Mouse (Mus musculus) CH12.LX (cell line): ENCODE results near the gene Gm43064. TPM values are rescaled to one million over a fixed set of nuclear protein-coding genes. Genes with fewer than 3 reads are reported as not detected.

Source experiments
- DNase-seq: peaks from one replicate; pipeline ENCODE4 v3.0.0-alpha.2; 2013; ENCODE audit errors: extremely low read depth
- H3K27ac ChIP-seq: 2 replicates; pipeline ENCODE4 v1.5.1; 2012; ENCODE audit warnings: low read depth, mild to moderate bottlenecking, control low read depth, moderate library complexity; ENCODE audit not compliant: insufficient read depth
- H3K27me3 ChIP-seq: replicated peaks from 2 replicates; pipeline ENCODE3; 2012; ENCODE audit warnings: inconsistent platforms
- H3K36me3 ChIP-seq, 2 experiments: replicated peaks in 1 of 2; 2 replicates each; pipeline versions ENCODE3 to v1.6.1; 2012; ENCODE audit warnings: inconsistent platforms in 1 of 2, low read length in 1 of 2, mild to moderate bottlenecking in 1 of 2, mixed read lengths in 1 of 2, moderate library complexity in 1 of 2; ENCODE audit not compliant: control insufficient read depth in 1 of 2, insufficient read depth in 1 of 2
- H3K4me1 ChIP-seq, 2 experiments: 2 replicates each; pipeline ENCODE4 v1.6.1; 2012; ENCODE audit warnings: inconsistent platforms in 1 of 2, moderate library complexity in 1 of 2; ENCODE audit not compliant: insufficient read depth in 2 of 2, control insufficient read depth in 1 of 2
- H3K4me2 ChIP-seq: 2 replicates; pipeline ENCODE4 v1.6.1; 2012; ENCODE audit warnings: low read depth, mild to moderate bottlenecking, control low read depth; ENCODE audit not compliant: poor library complexity, insufficient read depth, severe bottlenecking
- H3K4me3 ChIP-seq, 3 experiments: fragments of 150-350 bp in 1 of 3; sonication (generic) in 1 of 3; replicated peaks in 1 of 3; 2 replicates each; pipeline versions ENCODE3 to v1.5.1; 2011 to 2012; ENCODE audit warnings: low read depth in 2 of 3, low read length in 2 of 3, mild to moderate bottlenecking in 2 of 3, moderate library complexity in 2 of 3, control low read depth in 1 of 3, improper control_type of control experiment in 1 of 3, inconsistent platforms in 1 of 3, mixed read lengths in 1 of 3; ENCODE audit not compliant: poor library complexity in 1 of 3
- H3K79me2 ChIP-seq: replicated peaks from 2 replicates; pipeline ENCODE4 v1.6.1; 2012; ENCODE audit warnings: mild to moderate bottlenecking, moderate library complexity; ENCODE audit not compliant: control insufficient read depth, poor library complexity, insufficient read depth, severe bottlenecking; ENCODE audit errors: extremely low read depth
- H3K9ac ChIP-seq: 2 replicates; pipeline ENCODE4 v1.6.1; 2012; ENCODE audit warnings: low read depth, mild to moderate bottlenecking, control low read depth, moderate library complexity; ENCODE audit not compliant: insufficient read depth
- H3K9me3 ChIP-seq: replicated peaks from 2 replicates; pipeline ENCODE3; 2012; ENCODE audit warnings: low read length, inconsistent platforms, mixed read lengths
- CTCF ChIP-seq, 2 experiments: IDR thresholded peaks in 1 of 2; conservative IDR thresholded peaks in 1 of 2; 2 replicates each; pipeline ENCODE4 v1.5.1; 2011 to 2012; ENCODE audit warnings: low read depth in 2 of 2, low read length in 2 of 2, improper control_type of control experiment in 1 of 2, inconsistent platforms in 1 of 2, mild to moderate bottlenecking in 1 of 2, moderate library complexity in 1 of 2
- IRF4 ChIP-seq: IDR thresholded peaks from 2 replicates; pipeline ENCODE4 v1.6.1; 2014; ENCODE audit warnings: low read depth, mild to moderate bottlenecking, inconsistent platforms, low read length, improper control_type of control experiment
- JUN ChIP-seq: IDR thresholded peaks from 2 replicates; pipeline ENCODE4 v1.6.1; 2011; ENCODE audit warnings: low read depth, mild to moderate bottlenecking, low read length, improper control_type of control experiment, moderate library complexity; ENCODE audit not compliant: insufficient read depth
- JUND ChIP-seq: conservative IDR thresholded peaks from 2 replicates; pipeline ENCODE4 v1.6.1; 2011; ENCODE audit warnings: low read depth, low read length, improper control_type of control experiment
- KAT2A ChIP-seq: IDR thresholded peaks from 2 replicates; pipeline ENCODE4 v1.6.1; 2012; ENCODE audit warnings: low read length, improper control_type of control experiment, inconsistent platforms; ENCODE audit not compliant: insufficient replicate concordance
- MEF2A ChIP-seq: IDR thresholded peaks from 2 replicates; pipeline ENCODE4 v1.6.1; 2014; ENCODE audit warnings: low read depth, mild to moderate bottlenecking, inconsistent platforms, low read length, improper control_type of control experiment, borderline replicate concordance
- NELFE ChIP-seq: IDR thresholded peaks from 2 replicates; pipeline ENCODE4 v1.6.1; 2011; ENCODE audit warnings: low read depth, low read length, improper control_type of control experiment
- PAX5 ChIP-seq: IDR thresholded peaks from 2 replicates; pipeline ENCODE4 v1.6.1; 2012; ENCODE audit warnings: low read length, inconsistent platforms, mixed read lengths
- RAD21 ChIP-seq: IDR thresholded peaks from 2 replicates; pipeline ENCODE4 v1.6.1; 2011; ENCODE audit warnings: low read depth, mild to moderate bottlenecking, low read length, improper control_type of control experiment, moderate library complexity
- RCOR1 ChIP-seq: conservative IDR thresholded peaks from 2 replicates; pipeline ENCODE4 v1.6.1; 2012; ENCODE audit warnings: low read depth, mild to moderate bottlenecking, inconsistent platforms, low read length, improper control_type of control experiment
- SMC3 ChIP-seq: IDR thresholded peaks from 2 replicates; pipeline ENCODE4 v1.6.1; 2011; ENCODE audit warnings: low read depth, low read length, improper control_type of control experiment
- TCF12 ChIP-seq: IDR thresholded peaks from 2 replicates; pipeline ENCODE4 v1.6.1; 2014; ENCODE audit warnings: low read depth, mild to moderate bottlenecking, inconsistent platforms, low read length, improper control_type of control experiment
- ZC3H11A ChIP-seq: IDR thresholded peaks from 2 replicates; pipeline ENCODE4 v1.6.1; 2012; ENCODE audit warnings: low read depth, mild to moderate bottlenecking, inconsistent platforms, low read length, improper control_type of control experiment
- dilution Hi-C: fragments of 300-500 bp; cut with MboI; formaldehyde crosslinking; loops from 2 replicates; pipeline ENCODE4 v1.14.3; 2020; ENCODE audit warnings: low sequenced_read_pairs; ENCODE audit not compliant: extremely low pct_unique_long_range_greater_than_20kb, extremely low pct_ligation_motif_present
- in situ Hi-C: fragments of 300-500 bp; cut with MboI; formaldehyde crosslinking; loops from 3 replicates; pipeline ENCODE4 v1.14.3; 2019; ENCODE audit warnings: low sequenced_read_pairs, low pct_ligation_motif_present, low pct_unique_long_range_greater_than_20kb, mixed read lengths
- polyA plus RNA-seq: library from polyadenylated mRNA; unstranded; fragments of >175 nt; gene quantifications from 2 replicates; pipeline ENCODE4 v1.2.1, GENCODE M21; 2012; ENCODE audit warnings: low read depth; ENCODE audit not compliant: insufficient read length
- total RNA-seq, 2 experiments: library from RNA; depleted of rRNA; stranded (reverse); fragments of 300-350 nt in 1 of 2; fragments of >200 nt in 1 of 2; gene quantifications; 2 replicates each; pipeline ENCODE4 v1.2.3; 2012 to 2014

Gene Gm43064
- total and polyA plus RNA-seq, 3 experiments: 0.91 to 3.1 TPM; not detected in 1

DNA sequence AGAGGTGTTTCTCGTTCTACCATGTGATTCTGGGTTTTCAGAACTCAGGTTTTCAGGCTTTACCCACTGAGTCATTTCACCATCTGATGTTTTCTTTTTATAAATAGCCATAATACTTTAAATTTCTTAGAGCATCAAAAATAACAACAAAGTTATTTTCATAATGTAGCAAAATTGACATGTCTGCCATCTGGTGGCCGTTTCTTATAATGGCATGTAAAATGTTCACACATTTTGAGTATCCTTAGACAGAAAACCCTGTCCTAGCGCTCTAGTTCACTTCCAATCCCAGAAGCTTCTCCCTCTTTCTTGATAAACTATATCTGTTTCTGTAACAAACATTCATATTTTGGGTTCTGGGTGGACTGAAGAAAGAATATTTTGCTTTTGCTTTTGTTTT is 78.2 kb downstream of the Gm43064 start:
- H3K27me3 ChIP-seq: no peaks in the 10 kb centered on the region
- TF ChIP-seq NELFE (no peak), ZC3H11A (peak; percentile 40; the same call in 1 of the 2 replicates), RAD21 (peak; percentile 72), JUN (no peak), JUND (no peak; the same call in 1 of the 2 replicates), IRF4 (0 out of 2 replicates have a peak, but pooled peaks have one; percentile 29), CTCF (conservative IDR thresholded peaks at IDR 0.05 in 1 of 2, IDR thresholded peaks at IDR 0.05 in 1 of 2; ENCODE audit: low read depth in 2 of 2, low read length in 2 of 2) (peak; percentile 21 to 81; a peak in 3 of 4 replicates), SMC3 (peak; percentile 85), TCF12 (no peak), PAX5 (no peak), MEF2A (0 out of 2 replicates have a peak, but pooled peaks have one; percentile 11), KAT2A (no peak), RCOR1 (no peak)
- in situ Hi-C loops: no loop called here

More for the DNA sequence above, 78.2 kb downstream of the Gm43064 start:
- Histone ChIP-seq H3K9me3 (no peaks in the 10 kb centered on the region), H3K4me1 (peaks cover under 1 to 20% of the 10 kb centered on the region in 2 experiments; a peak in 3 of 4 replicates), H3K27ac (peak overlapping the region; percentile 21; the same call in 1 of the 2 replicates), H3K4me3 (no peak overlapping the region), H3K79me2 (peaks cover 6% of the 10 kb centered on the region), H3K9ac (no peak overlapping the region), H3K36me3 (peaks cover 47 to 71% of the 10 kb centered on the region in 2 experiments), H3K4me2 (no peak overlapping the region)
- peak; percentile 68 for DNase-seq
- dilution Hi-C loops: no loop called here

Other genes starting within 250 kb of the Gm43064 start
- gene Syt6, start 234.3 kb upstream of the Gm43064 start, total RNA-seq (2012; rRNA removed): 0.08 TPM in 1 of 2 replicates, not detected in the other
- gene Syt6, start 234.3 kb upstream of the Gm43064 start, total RNA-seq (2014; rRNA removed): not detected in 2 replicates
- not detected in 2 replicates for gene Syt6, start 234.3 kb upstream of the Gm43064 start, polyA plus RNA-seq
- gene Atg4a-ps, start 163.5 kb upstream of the Gm43064 start, total RNA-seq (2012; rRNA removed): 0.46 and 0.64 TPM in 2 replicates
- gene Atg4a-ps, start 163.5 kb upstream of the Gm43064 start, total RNA-seq (2014; rRNA removed): 5.7 and 6.6 TPM in 2 replicates
- 2.1 and 4.0 TPM in 2 replicates for gene Atg4a-ps, start 163.5 kb upstream of the Gm43064 start, polyA plus RNA-seq
- gene Olfml3, start 71.6 kb upstream of the Gm43064 start, total RNA-seq (2012; rRNA removed): 14.0 and 16.0 TPM in 2 replicates
- gene Olfml3, start 71.6 kb upstream of the Gm43064 start, total RNA-seq (2014; rRNA removed): 18.3 and 19.7 TPM in 2 replicates
- 33.3 and 34.0 TPM in 2 replicates for gene Olfml3, start 71.6 kb upstream of the Gm43064 start, polyA plus RNA-seq
- gene Gm10964, start 70.2 kb upstream of the Gm43064 start, total RNA-seq (2012; rRNA removed): not detected in 2 replicates
- not detected in 2 replicates for gene Gm10964, start 70.2 kb upstream of the Gm43064 start, total RNA-seq (2014; rRNA removed)
- not detected in 2 replicates for gene Gm10964, start 70.2 kb upstream of the Gm43064 start, polyA plus RNA-seq
- 32.7 and 36.5 TPM in 2 replicates for gene Hipk1, start 18.0 kb upstream of the Gm43064 start, total RNA-seq (2012; rRNA removed)
- 25.1 and 26.2 TPM in 2 replicates for gene Hipk1, start 18.0 kb upstream of the Gm43064 start, total RNA-seq (2014; rRNA removed)
- gene Hipk1, start 18.0 kb upstream of the Gm43064 start, polyA plus RNA-seq: 31.1 and 35.9 TPM in 2 replicates
- 16.7 and 18.5 TPM in 2 replicates for gene Dclre1b, start 129 bp upstream of the Gm43064 start, total RNA-seq (2012; rRNA removed)
- 9.1 and 10.2 TPM in 2 replicates for gene Dclre1b, start 129 bp upstream of the Gm43064 start, total RNA-seq (2014; rRNA removed)
- 32.2 and 32.5 TPM in 2 replicates for gene Dclre1b, start 129 bp upstream of the Gm43064 start, polyA plus RNA-seq
- gene Ap4b1, start 53 bp upstream of the Gm43064 start, total RNA-seq (2012; rRNA removed): 19.8 and 20.1 TPM in 2 replicates
- gene Ap4b1, start 53 bp upstream of the Gm43064 start, total RNA-seq (2014; rRNA removed): 31.6 and 31.9 TPM in 2 replicates
- gene Ap4b1, start 53 bp upstream of the Gm43064 start, polyA plus RNA-seq: 22.6 and 23.1 TPM in 2 replicates
- gene Bcl2l15, start 23.0 kb downstream of the Gm43064 start, total RNA-seq (2012; rRNA removed): 12.2 and 19.3 TPM in 2 replicates
- 22.4 and 23.0 TPM in 2 replicates for gene Bcl2l15, start 23.0 kb downstream of the Gm43064 start, total RNA-seq (2014; rRNA removed)
- 24.8 and 24.9 TPM in 2 replicates for gene Bcl2l15, start 23.0 kb downstream of the Gm43064 start, polyA plus RNA-seq
- gene Ptpn22, start 50.2 kb downstream of the Gm43064 start, total RNA-seq (2012; rRNA removed): 21.9 and 26.7 TPM in 2 replicates
- 46.9 and 49.7 TPM in 2 replicates for gene Ptpn22, start 50.2 kb downstream of the Gm43064 start, total RNA-seq (2014; rRNA removed)
- 67.9 and 90.9 TPM in 2 replicates for gene Ptpn22, start 50.2 kb downstream of the Gm43064 start, polyA plus RNA-seq
- 13.0 and 13.4 TPM in 2 replicates for gene Rsbn1, start 104.5 kb downstream of the Gm43064 start, total RNA-seq (2012; rRNA removed)
- gene Rsbn1, start 104.5 kb downstream of the Gm43064 start, total RNA-seq (2014; rRNA removed): 19.6 and 23.5 TPM in 2 replicates
- 13.8 and 14.5 TPM in 2 replicates for gene Rsbn1, start 104.5 kb downstream of the Gm43064 start, polyA plus RNA-seq
- 21.2 and 27.3 TPM in 2 replicates for gene Phtf1, start 158.5 kb downstream of the Gm43064 start, total RNA-seq (2012; rRNA removed)
- 37.1 and 42.0 TPM in 2 replicates for gene Phtf1, start 158.5 kb downstream of the Gm43064 start, total RNA-seq (2014; rRNA removed)
- 41.2 and 42.4 TPM in 2 replicates for gene Phtf1, start 158.5 kb downstream of the Gm43064 start, polyA plus RNA-seq